Mouse (Mus musculus) lung, embryonic 14.5 days (tissue): ENCODE results near the gene Spaca9. TPM values are rescaled to one million over a fixed set of nuclear protein-coding genes. Genes with fewer than 3 reads are reported as not detected.

Experiments
- ATAC-seq: fragments of 200-750 bp; cut with Nextera tagmentation; 2 replicates; pipeline ENCODE4 v1.8.0; 2017; ENCODE audit warnings: mild to moderate bottlenecking, moderate TSS enrichment, moderate library complexity; ENCODE audit not compliant: insufficient read depth
- DNase-seq: peaks from one replicate; pipeline ENCODE4 v3.0.0-alpha.2; 2015
- H3K27ac ChIP-seq: fragments of 300-500 bp; sonication (generic); 2 replicates; pipeline ENCODE4 v1.5.1; 2014; ENCODE audit warnings: low read depth, mild to moderate bottlenecking, moderate library complexity
- H3K27me3 ChIP-seq: fragments of 300-500 bp; sonication (generic); 2 replicates; pipeline ENCODE4 v1.6.1; 2014; ENCODE audit warnings: low read length, control low read depth; ENCODE audit not compliant: insufficient read depth
- H3K36me3 ChIP-seq: fragments of 300-500 bp; sonication (generic); 2 replicates; pipeline ENCODE4 v1.6.1; 2014; ENCODE audit warnings: control low read depth; ENCODE audit not compliant: insufficient read depth
- H3K4me1 ChIP-seq: fragments of 300-500 bp; sonication (generic); 2 replicates; pipeline ENCODE4 v1.6.1; 2014; ENCODE audit warnings: antibody characterized with exemption, control low read depth; ENCODE audit not compliant: insufficient read depth
- H3K4me2 ChIP-seq: fragments of 300-500 bp; sonication (generic); 2 replicates; pipeline ENCODE4 v1.6.1; 2014; ENCODE audit warnings: mild to moderate bottlenecking
- H3K4me3 ChIP-seq: fragments of 300-500 bp; sonication (generic); 2 replicates; pipeline ENCODE4 v1.5.1; 2014; ENCODE audit warnings: low read depth, low read length
- H3K9ac ChIP-seq: fragments of 300-500 bp; sonication (generic); 2 replicates; pipeline ENCODE4 v1.6.1; 2014
- H3K9me3 ChIP-seq: fragments of 300-500 bp; sonication (generic); 2 replicates; pipeline ENCODE4 v1.6.1; 2016; ENCODE audit warnings: low read depth, low read length, control low read depth
- CTCF ChIP-seq: IDR thresholded peaks from 2 replicates; pipeline ENCODE4 v1.5.1; 2016; ENCODE audit warnings: antibody characterized with exemption, low read depth
- WGBS: fragments of 180-500 bp; shearing (Covaris S2); extraction: QIAGEN DNeasy Blood & Tissue Kit; methylation state at CpG from one replicate; pipeline ENCODE4 v1.1.7; 2014; 5-methylcytosine and 5-hydroxymethylcytosine counted together
- polyA plus RNA-seq: library from polyadenylated mRNA; unstranded; fragments of >200 nt; fragmentation: Nextera tagmentation; extraction: Ambion mirVana; gene quantifications from 2 replicates; pipeline ENCODE4 v1.2.1, GENCODE M21; 2014

Gene Spaca9
- polyA plus RNA-seq: 1.8 and 2.5 TPM in 2 replicates

DNA sequence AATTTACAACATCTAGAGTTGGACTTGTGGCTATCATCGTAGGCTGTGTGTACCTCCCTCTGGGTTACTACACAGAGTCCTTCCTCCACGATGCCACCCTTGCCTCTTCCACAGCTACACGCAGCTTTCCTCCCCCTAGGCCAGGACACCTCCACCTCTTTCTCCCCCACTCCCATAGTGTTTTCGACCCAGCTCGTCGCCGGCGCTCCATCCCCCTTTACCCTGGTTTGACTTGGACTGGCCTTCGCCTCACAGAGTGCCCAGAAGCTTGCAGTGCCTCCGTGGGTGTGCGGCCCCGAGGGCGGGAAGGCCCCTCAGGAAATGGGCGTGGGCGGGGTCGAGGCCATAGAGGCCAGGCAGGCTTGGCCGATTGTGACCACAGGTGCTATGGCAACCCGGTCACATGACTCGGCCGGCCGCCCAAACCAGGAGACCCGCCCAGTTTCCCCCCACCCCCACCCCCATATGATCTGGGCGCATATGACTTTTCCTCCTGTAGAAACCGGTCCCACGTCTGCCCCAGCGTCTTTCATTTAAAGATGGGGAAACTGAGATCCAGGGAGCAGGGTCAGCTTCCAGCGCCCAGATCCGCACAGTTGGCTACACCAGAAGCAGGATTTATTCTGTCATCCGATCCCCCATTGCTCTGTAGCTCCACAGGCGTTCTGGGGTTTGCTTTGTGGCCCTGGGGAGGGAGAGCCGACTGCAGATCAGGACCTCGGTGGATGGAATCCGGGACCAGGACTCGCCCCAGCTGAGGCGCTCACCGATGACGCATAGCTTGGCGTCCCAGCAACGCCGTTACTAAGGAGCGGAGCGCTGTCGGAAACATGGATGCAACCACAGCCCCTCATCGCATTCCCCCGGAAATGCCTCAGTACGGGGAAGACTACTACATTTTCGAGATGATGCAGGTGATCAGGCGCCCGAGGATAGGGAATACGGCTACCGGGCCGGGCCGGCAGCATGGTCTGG, at the start of gene Spaca9, which contains the start of gene Ak8:
Gene Spaca9, minus strand, starts transcription at position 367 of the 975 bp plus-strand sequence.
Gene Ak8, plus strand, starts transcription at position 804 of the 975 bp plus-strand sequence.
- no peaks in the 10 kb centered on the region for H3K9me3 ChIP-seq
- H3K4me3 ChIP-seq: peak within 1 kb of the TSS; percentile 60
- under 1% methylated on average over 53 of the region's 53 CpGs for whole genome bisulfite sequencing
- peak within 1 kb of the TSS; percentile 83 for H3K4me2 ChIP-seq
- no peak for TF ChIP-seq CTCF
- peaks cover 6% of the 10 kb centered on the region; the same call in 1 of the 2 replicates for H3K4me1 ChIP-seq
- ATAC-seq (peak; percentile 93), DNase-seq (peak; percentile 94)
- H3K9ac ChIP-seq: peak within 1 kb of the TSS; percentile 68
- no peaks in the 10 kb centered on the region for H3K27me3 ChIP-seq
- H3K27ac ChIP-seq: peak within 1 kb of the TSS; percentile 43
- H3K36me3 ChIP-seq: no peaks in the 10 kb centered on the region

DNA sequence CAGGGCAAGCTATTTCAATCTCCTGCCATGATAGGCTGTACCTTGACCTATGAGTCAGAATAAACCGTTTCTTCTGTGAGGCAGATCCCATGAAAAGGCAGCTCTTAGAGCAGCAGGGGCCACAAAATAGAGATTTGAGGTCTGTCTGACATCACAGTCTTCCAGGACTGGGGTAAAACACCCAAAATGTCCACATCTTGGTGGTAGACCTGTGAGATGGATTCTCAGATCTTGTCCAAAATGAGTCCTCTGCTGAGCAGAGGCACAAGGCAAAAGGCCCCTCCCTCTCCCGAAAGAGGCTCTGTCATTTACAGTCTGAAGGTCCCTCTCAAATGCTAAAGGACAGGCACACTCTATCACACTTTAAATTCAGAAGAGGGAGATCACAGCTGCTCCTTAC, 48.2 kb upstream of the Spaca9 start:
- Histone ChIP-seq H3K9ac (no peak overlapping the region), H3K4me3 (no peak overlapping the region), H3K9me3 (no peaks in the 10 kb centered on the region), H3K27me3 (peaks cover 10% of the 10 kb centered on the region), H3K36me3 (no peaks in the 10 kb centered on the region), H3K4me1 (no peaks in the 10 kb centered on the region), H3K4me2 (no peak overlapping the region), H3K27ac (no peak overlapping the region)
- ATAC-seq: no peak
- 79% methylated on average over 2 of the region's 2 CpGs for WGBS
- no peak for DNase-seq
- no peak for TF ChIP-seq CTCF

DNA sequence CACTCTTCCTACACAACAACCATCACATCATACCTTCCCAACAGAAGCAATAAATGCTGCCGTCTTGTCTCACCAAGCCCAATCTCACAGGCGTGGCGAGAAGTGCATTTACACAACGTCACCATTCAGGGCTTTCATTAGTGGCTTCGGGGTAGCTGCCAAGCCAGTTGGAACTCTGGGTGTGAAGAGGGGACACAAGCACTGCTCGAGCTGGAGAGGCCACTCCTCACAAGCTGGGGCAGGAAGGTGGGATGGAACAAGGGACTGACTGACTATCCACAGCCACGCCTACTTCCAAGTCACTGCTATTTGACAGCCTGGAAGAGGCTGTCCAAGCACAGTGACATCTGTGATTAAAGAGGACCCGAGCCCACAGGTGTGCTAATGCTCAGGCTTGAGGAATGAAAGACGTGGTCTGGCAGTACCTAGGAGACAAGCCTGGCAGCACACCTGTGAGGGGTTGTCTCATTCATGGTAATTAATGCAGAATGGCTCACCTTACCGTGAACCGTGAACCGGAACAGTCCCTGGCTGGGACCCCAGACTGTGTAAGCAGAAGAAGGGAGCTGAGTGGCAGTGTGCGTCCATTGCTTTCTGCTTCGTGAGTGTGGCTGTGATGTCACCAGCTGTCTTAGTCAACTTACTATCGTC, 47.3 kb upstream of the Spaca9 start:
- Histone ChIP-seq H3K4me1 (no peaks in the 10 kb centered on the region), H3K9me3 (no peaks in the 10 kb centered on the region), H3K36me3 (no peaks in the 10 kb centered on the region), H3K9ac (no peak overlapping the region), H3K27me3 (peaks cover 10% of the 10 kb centered on the region), H3K4me3 (no peak overlapping the region), H3K4me2 (no peak overlapping the region), H3K27ac (no peak overlapping the region)
- TF ChIP-seq CTCF: no peak
- WGBS: 44% methylated on average over 15 of the region's 15 CpGs
- DNase-seq (peak; percentile 62), ATAC-seq (peak; percentile 70)

DNA sequence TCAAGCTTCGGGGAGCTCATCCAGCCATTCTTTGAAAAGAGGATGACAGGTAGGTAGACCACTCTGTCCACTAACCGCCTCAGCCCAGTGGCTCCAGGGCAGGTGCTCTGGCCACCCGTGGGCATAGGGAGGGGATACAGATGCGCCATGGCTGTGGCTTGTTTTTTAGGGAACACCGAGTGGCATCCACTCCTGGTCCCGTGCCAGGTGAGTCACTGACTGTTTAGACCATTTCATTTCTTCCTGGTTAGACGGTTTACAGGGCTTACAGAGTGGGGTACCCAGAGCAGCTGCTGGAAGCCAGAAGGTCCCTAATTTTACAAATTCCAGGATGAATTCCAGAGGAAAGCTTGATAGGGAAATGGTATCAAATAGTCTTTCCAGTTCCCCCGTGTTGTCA, 43.2 kb upstream of the Spaca9 start:
- no peak for TF ChIP-seq CTCF
- Histone ChIP-seq H3K27ac (no peak overlapping the region), H3K4me2 (no peak overlapping the region), H3K4me1 (no peaks in the 10 kb centered on the region), H3K27me3 (no peaks in the 10 kb centered on the region), H3K36me3 (no peaks in the 10 kb centered on the region), H3K9me3 (no peaks in the 10 kb centered on the region), H3K4me3 (no peak overlapping the region), H3K9ac (no peak overlapping the region)
- DNase-seq (no peak), ATAC-seq (no peak)
- 65% methylated on average over 8 of the region's 8 CpGs for WGBS

DNA sequence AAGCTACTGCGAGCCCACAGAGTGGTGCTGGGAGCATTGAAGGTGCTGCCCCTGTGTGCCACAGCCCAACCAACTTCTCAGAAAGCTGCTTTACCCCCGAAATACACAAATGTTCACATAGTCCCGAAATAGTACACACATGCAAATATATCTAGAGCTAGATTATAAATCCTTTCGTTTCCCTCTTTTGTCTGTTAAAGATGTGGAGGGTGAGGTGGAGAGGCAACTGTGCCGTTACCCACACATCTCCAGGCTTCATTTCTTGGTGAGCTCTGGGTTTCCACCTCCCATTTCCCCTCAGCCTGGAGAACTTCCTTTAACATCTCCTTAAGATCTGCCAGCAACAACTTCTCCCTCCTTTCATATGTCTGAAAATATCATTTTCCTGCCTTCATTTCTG, 40.6 kb upstream of the Spaca9 start:
- Histone ChIP-seq H3K27me3 (no peaks in the 10 kb centered on the region), H3K36me3 (no peaks in the 10 kb centered on the region), H3K9me3 (no peaks in the 10 kb centered on the region), H3K4me2 (no peak overlapping the region), H3K9ac (no peak overlapping the region), H3K4me3 (no peak overlapping the region), H3K4me1 (no peaks in the 10 kb centered on the region), H3K27ac (no peak overlapping the region)
- WGBS: 77% methylated on average over 5 of the region's 5 CpGs
- TF ChIP-seq CTCF: no peak
- DNase-seq (no peak), ATAC-seq (no peak)

DNA sequence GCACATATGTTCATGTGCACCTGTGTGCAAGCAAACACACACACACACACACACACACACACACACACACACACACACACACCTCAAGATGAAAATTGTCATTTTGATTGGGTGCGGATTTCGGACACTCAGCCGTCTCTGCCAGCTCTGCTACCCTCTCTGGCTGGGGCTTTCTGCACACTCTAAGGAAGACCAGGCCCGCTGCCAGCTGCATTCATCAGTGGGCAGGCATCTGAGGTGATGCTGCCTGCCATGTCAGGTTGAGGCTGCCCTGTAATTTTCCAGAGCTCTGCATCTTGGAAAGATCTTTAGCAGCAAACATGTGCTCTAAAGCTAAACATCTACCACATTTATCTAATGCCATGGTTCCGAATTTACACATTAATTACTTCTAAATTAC, 37.6 kb upstream of the Spaca9 start:
- Histone ChIP-seq H3K9me3 (no peaks in the 10 kb centered on the region), H3K36me3 (no peaks in the 10 kb centered on the region), H3K4me2 (no peak overlapping the region), H3K4me3 (no peak overlapping the region), H3K9ac (no peak overlapping the region), H3K4me1 (no peaks in the 10 kb centered on the region), H3K27me3 (no peaks in the 10 kb centered on the region), H3K27ac (no peak overlapping the region)
- 82% methylated on average over 5 of the region's 5 CpGs for WGBS
- DNase-seq: no peak
- no peak for TF ChIP-seq CTCF
- no peak for ATAC-seq

DNA sequence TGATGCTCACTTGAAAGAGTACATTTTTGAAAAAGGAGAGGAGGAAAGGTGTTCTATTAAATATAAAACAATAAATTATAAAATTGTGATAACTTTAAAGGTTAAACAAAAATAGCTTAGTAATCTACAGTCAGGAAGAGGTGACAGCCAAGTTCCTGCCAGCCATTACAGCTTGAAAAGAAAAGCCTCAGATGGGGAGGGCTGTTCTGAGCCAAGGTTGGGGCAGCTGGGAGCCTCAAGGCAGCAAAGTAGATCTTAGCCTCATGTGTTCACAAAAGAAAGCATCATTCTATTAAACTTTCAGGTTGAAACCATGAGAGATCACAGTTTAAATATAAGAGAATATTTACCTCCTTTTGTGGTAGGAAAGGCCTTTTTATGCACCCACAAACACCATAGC, 31.1 kb upstream of the Spaca9 start:
- Histone ChIP-seq H3K27me3 (no peaks in the 10 kb centered on the region), H3K4me1 (no peaks in the 10 kb centered on the region), H3K4me3 (no peak overlapping the region), H3K4me2 (no peak overlapping the region), H3K9ac (no peak overlapping the region), H3K27ac (no peak overlapping the region), H3K36me3 (no peaks in the 10 kb centered on the region), H3K9me3 (no peaks in the 10 kb centered on the region)
- no peak for ATAC-seq
- no peak for DNase-seq
- no peak for TF ChIP-seq CTCF
